Mouse (Mus musculus) kidney, embryonic 15.5 days (tissue): Measurements from ENCODE around the gene Atp2a1. TPM values are rescaled to one million over a fixed set of nuclear protein-coding genes. Genes with fewer than 3 reads are reported as not detected.

Source experiments
- ATAC-seq: fragments of 200-750 bp; cut with Nextera tagmentation; replicated peaks from 2 replicates; pipeline ENCODE4 v1.8.0; 2017; ENCODE audit warnings: moderate TSS enrichment; ENCODE audit not compliant: low FRiP score
- H3K27ac ChIP-seq: fragments of 300-500 bp; sonication (generic); 2 replicates; pipeline ENCODE4 v1.5.1; 2015; ENCODE audit warnings: mild to moderate bottlenecking, inconsistent platforms
- H3K27me3 ChIP-seq: fragments of 300-500 bp; sonication (generic); 2 replicates; pipeline ENCODE4 v1.6.1; 2015; ENCODE audit warnings: inconsistent platforms
- H3K36me3 ChIP-seq: fragments of 300-500 bp; sonication (generic); 2 replicates; pipeline ENCODE4 v1.6.1; 2015; ENCODE audit warnings: inconsistent platforms
- H3K4me1 ChIP-seq: fragments of 300-500 bp; sonication (generic); 2 replicates; pipeline ENCODE4 v1.6.1; 2015; ENCODE audit warnings: inconsistent platforms
- H3K4me2 ChIP-seq: fragments of 300-500 bp; sonication (generic); 2 replicates; pipeline ENCODE4 v1.6.1; 2015; ENCODE audit warnings: moderate library complexity, mild to moderate bottlenecking, inconsistent platforms
- H3K4me3 ChIP-seq: fragments of 300-500 bp; sonication (generic); replicated peaks from 2 replicates; pipeline ENCODE4 v1.5.1; 2015; ENCODE audit warnings: mild to moderate bottlenecking, inconsistent platforms
- H3K9ac ChIP-seq: fragments of 300-500 bp; sonication (generic); 2 replicates; pipeline ENCODE4 v1.6.1; 2015; ENCODE audit warnings: mild to moderate bottlenecking, inconsistent platforms
- H3K9me3 ChIP-seq: fragments of 300-500 bp; sonication (generic); replicated peaks from 2 replicates; pipeline ENCODE4 v1.6.1; 2016; ENCODE audit warnings: inconsistent platforms
- WGBS: fragments of 180-500 bp; shearing (Covaris S2); methylation state at CpG from one replicate; pipeline ENCODE4 v1.1.7; 2015; ENCODE audit warnings: mixed read lengths; 5-methylcytosine and 5-hydroxymethylcytosine counted together
- polyA plus RNA-seq: library from polyadenylated mRNA; unstranded; fragments of >200 nt; fragmentation: Nextera tagmentation; extraction: Ambion mirVana; gene quantifications from 2 replicates; pipeline ENCODE4 v1.2.1, GENCODE M21; 2015

Atp2a1 gene
- 13.4 and 25.1 TPM in 2 replicates for polyA plus RNA-seq

GRCm38 (mm10) chr7:126463004-126463403 lies at the start of gene Atp2a1:
Gene Atp2a1 (minus strand): TSS chr7:126463108.
- WGBS, result 40% methylated on average over 5 of the region's 5 CpGs
- H3K4me3 ChIP-seq, result no peak within 1 kb of the TSS
- ATAC-seq, result no peak
- peaks cover 62% of the 10 kb centered on the region for H3K4me1 ChIP-seq
- H3K9ac ChIP-seq, result no peak within 1 kb of the TSS; the same call in 1 of the 2 replicates
- H3K27me3 ChIP-seq, result no peaks in the 10 kb centered on the region
- H3K4me2 ChIP-seq, result no peak within 1 kb of the TSS
- no peaks in the 10 kb centered on the region for H3K9me3 ChIP-seq
- peaks cover 21% of the 10 kb centered on the region for H3K36me3 ChIP-seq
- peak within 1 kb of the TSS; percentile 64 for H3K27ac ChIP-seq

GRCm38 (mm10) chr7:126511287-126511686 lies 48.4 kb upstream of the Atp2a1 start:
- Histone ChIP-seq H3K4me1 (no peaks in the 10 kb centered on the region), H3K9me3 (no peaks in the 10 kb centered on the region), H3K27ac (no peak overlapping the region), H3K4me2 (no peak overlapping the region), H3K36me3 (no peaks in the 10 kb centered on the region), H3K27me3 (no peaks in the 10 kb centered on the region), H3K9ac (no peak overlapping the region), H3K4me3 (no peak overlapping the region)
- 77% methylated on average over 3 of the region's 3 CpGs for WGBS
- no peak for ATAC-seq

- no peak for ATAC-seq
- Histone ChIP-seq H3K27me3 (no peaks in the 10 kb centered on the region), H3K4me3 (no peak overlapping the region), H3K4me1 (peaks cover 5% of the 10 kb centered on the region), H3K4me2 (no peak overlapping the region), H3K9ac (no peak overlapping the region), H3K36me3 (no peaks in the 10 kb centered on the region), H3K27ac (no peak overlapping the region), H3K9me3 (no peaks in the 10 kb centered on the region)
- 84% methylated on average over 8 of the region's 8 CpGs for WGBS
Observed at GRCm38 (mm10) chr7:126507126-126507778, 44.3 kb upstream of the Atp2a1 start.

- no peak overlapping the region for H3K9ac ChIP-seq
- no peak for ATAC-seq
- 98% methylated on average over 2 of the region's 2 CpGs for WGBS
- H3K9me3 ChIP-seq, result no peaks in the 10 kb centered on the region
- H3K27me3 ChIP-seq, result no peaks in the 10 kb centered on the region
- H3K27ac ChIP-seq, result no peak overlapping the region
- H3K36me3 ChIP-seq, result peaks cover 14% of the 10 kb centered on the region
- peaks cover 18% of the 10 kb centered on the region for H3K4me1 ChIP-seq
- H3K4me2 ChIP-seq, result no peak overlapping the region
- H3K4me3 ChIP-seq, result no peak overlapping the region
Observed at GRCm38 (mm10) chr7:126504913-126505312, 42.0 kb upstream of the Atp2a1 start.

DNA sequence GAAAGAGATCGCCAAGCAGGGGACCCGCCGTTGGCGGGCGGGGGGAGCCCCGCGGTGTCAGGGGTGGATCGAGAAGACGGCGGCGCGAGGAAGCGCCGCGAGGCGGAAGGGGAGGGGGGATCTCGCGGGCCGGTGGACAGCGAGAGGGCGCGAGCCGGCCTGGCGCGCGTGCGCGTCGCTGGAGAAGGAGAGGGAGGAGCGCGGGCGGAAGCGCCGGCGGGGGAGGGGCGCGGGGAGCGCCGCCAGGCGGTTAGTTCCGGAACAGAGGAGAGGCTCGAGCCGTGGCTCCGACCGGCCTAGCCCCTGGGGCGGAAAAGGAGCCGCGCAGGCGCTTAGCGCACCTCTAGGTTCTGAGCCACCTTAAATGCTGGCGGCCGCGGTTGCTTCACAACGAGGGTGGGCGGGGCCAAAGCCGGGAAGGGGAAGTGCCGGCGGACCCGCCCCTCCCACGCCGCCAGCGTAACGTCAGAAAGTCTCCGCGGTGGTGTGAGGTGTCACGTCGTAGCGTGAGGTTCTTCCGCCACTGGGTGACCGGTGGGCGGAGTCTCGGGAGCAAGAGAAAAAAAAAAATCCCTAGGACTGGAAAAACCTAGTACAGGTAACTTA lies 40.5 kb upstream of the Atp2a1 start, which contains the start of gene Atxn2l:
Atxn2l (minus strand) TSS at position 165 of the 606 bp plus-strand sequence.
- no peaks in the 10 kb centered on the region for H3K27me3 ChIP-seq
- under 1% methylated on average over 42 of the region's 72 CpGs for WGBS
- peak within 1 kb of the TSS; percentile 63 for H3K4me2 ChIP-seq
- H3K4me1 ChIP-seq, result peaks cover 18% of the 10 kb centered on the region
- peak within 1 kb of the TSS; percentile 100 for H3K4me3 ChIP-seq
- peak within 1 kb of the TSS; percentile 100 for H3K27ac ChIP-seq
- peak; percentile 92 for ATAC-seq
- H3K9me3 ChIP-seq, result no peaks in the 10 kb centered on the region
- peak within 1 kb of the TSS; percentile 100 for H3K9ac ChIP-seq
- H3K36me3 ChIP-seq, result peaks cover 30% of the 10 kb centered on the region

DNA sequence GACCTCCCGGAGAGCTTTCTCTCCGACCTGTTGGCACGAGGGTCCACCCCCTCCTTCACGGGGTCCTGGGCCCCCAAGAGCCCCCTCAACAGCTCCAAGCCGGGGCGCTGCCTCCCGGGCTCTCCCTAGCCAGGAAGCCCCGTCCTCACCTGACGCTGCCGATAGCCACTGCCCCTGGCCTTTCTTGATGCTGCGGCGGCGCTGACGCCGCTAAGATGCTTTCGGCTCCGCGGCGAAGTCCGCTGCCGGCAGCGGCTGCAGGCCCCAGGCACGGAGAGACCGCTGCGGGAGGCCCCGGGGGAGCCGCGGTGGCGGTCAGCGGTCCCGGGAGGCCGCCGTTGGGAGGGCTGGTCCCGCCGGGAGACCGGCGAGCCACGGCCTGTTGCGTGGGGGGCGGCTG lies 39.8 kb upstream of the Atp2a1 start:
- no peak for ATAC-seq
- peaks cover 18% of the 10 kb centered on the region for H3K4me1 ChIP-seq
- H3K4me3 ChIP-seq, result peak overlapping the region; percentile 100
- H3K9me3 ChIP-seq, result no peaks in the 10 kb centered on the region
- H3K9ac ChIP-seq, result peak overlapping the region; percentile 100
- H3K27me3 ChIP-seq, result no peaks in the 10 kb centered on the region
- peak overlapping the region; percentile 100 for H3K27ac ChIP-seq
- WGBS, result under 1% methylated on average over 40 of the region's 40 CpGs
- H3K36me3 ChIP-seq, result peaks cover 36% of the 10 kb centered on the region
- H3K4me2 ChIP-seq, result peak overlapping the region; percentile 63

DNA sequence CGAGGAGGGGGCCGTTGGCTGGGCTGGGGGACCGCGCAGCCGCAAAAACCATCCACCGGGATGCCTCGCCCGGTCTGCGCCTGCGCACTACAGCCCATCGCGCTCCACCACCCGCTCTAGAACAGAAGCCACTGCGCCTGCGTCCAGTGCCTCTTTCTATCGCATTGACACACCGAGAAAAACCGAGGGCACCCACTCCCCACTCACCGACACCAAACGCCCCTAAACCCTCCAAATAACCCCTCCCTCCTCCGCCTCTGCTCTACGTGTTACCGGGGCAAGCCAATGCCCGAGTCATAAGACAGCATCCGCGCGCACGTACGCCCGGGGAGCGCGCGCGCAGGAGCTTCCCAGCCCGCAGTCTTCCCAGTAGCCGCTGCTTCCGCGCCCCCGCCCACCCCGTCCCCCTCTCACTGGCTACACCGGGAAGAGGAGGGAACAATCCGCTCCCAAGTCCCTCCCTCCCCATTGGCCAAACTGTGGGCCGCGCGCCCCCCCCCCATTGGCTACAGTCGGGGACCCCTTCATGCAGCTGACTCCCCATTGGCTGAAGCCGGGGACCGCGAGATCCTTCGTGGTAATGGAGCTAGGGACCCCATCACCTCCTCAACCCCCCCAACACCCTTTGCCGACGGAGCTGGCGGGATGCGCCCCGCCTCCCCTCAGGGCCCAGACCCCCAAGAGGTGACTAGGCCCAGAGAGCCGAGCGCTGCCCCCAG lies 39.3 kb upstream of the Atp2a1 start:
- Histone ChIP-seq H3K4me2 (peak overlapping the region; percentile 63), H3K27me3 (no peaks in the 10 kb centered on the region), H3K36me3 (peaks cover 41% of the 10 kb centered on the region), H3K27ac (peak overlapping the region; percentile 100), H3K9ac (peak overlapping the region; percentile 100), H3K9me3 (no peaks in the 10 kb centered on the region), H3K4me1 (peaks cover 18% of the 10 kb centered on the region), H3K4me3 (peak overlapping the region; percentile 100)
- under 1% methylated on average over 54 of the region's 57 CpGs for WGBS
- peak; percentile 91 for ATAC-seq

DNA sequence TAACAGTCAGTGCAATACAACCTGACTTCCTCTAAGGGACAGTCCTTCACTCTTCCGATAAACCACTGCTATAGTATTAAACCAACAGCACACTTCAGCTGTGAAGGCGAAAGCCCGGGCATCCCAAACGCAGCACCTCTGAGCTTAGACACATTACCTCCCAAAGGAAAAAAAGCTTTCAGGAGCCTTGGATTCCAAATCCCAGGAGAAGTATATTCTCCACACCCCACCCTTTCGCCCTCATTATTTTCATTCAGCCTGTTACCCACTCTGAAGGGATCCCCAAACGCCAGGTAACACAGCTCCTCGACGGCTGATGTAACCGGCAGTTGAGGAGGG lies 38.7 kb upstream of the Atp2a1 start:
- ATAC-seq, result no peak
- H3K4me1 ChIP-seq, result peaks cover 18% of the 10 kb centered on the region
- H3K4me3 ChIP-seq, result peak overlapping the region; percentile 100
- H3K27me3 ChIP-seq, result no peaks in the 10 kb centered on the region
- H3K9me3 ChIP-seq, result no peaks in the 10 kb centered on the region
- H3K36me3 ChIP-seq, result peaks cover 47% of the 10 kb centered on the region
- H3K27ac ChIP-seq, result peak overlapping the region; percentile 100
- H3K4me2 ChIP-seq, result peak overlapping the region; percentile 63
- H3K9ac ChIP-seq, result peak overlapping the region; percentile 100
- WGBS, result 4% methylated on average over 9 of the region's 9 CpGs

GRCm38 (mm10) chr7:126499416-126499815 lies 36.5 kb upstream of the Atp2a1 start:
- ATAC-seq, result no peak
- peaks cover 18% of the 10 kb centered on the region for H3K4me1 ChIP-seq
- H3K4me3 ChIP-seq, result no peak overlapping the region
- peaks cover 69% of the 10 kb centered on the region for H3K36me3 ChIP-seq
- no peaks in the 10 kb centered on the region for H3K27me3 ChIP-seq
- no peak overlapping the region for H3K27ac ChIP-seq
- no peak overlapping the region for H3K9ac ChIP-seq
- no peaks in the 10 kb centered on the region for H3K9me3 ChIP-seq
- H3K4me2 ChIP-seq, result no peak overlapping the region
- 93% methylated on average over 7 of the region's 7 CpGs for WGBS

DNA sequence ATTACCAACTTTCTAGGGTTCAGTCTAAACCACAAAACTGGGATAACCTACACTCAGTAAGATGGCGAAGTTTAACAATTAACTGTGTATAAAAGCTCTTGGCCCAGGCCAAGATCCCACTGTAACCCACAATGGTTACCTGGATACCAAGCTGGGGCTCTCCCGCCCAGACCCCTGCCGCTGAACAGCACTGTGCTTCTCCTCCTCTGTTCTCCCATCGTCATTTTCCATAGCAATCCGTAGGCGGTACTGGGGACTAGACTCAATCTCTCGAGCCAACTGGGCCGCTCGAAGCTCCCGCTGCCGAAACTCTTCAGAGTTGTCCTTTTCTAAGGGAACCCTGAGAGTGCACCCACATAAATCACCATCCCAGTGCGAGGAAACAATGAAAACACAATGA lies 35.1 kb upstream of the Atp2a1 start:
- 92% methylated on average over 12 of the region's 12 CpGs for WGBS
- no peak overlapping the region for H3K4me3 ChIP-seq
- H3K4me2 ChIP-seq, result no peak overlapping the region
- H3K4me1 ChIP-seq, result peaks cover 13% of the 10 kb centered on the region
- ATAC-seq, result no peak
- H3K27me3 ChIP-seq, result no peaks in the 10 kb centered on the region
- no peaks in the 10 kb centered on the region for H3K9me3 ChIP-seq
- H3K36me3 ChIP-seq, result peaks cover 84% of the 10 kb centered on the region
- no peak overlapping the region for H3K9ac ChIP-seq
- H3K27ac ChIP-seq, result no peak overlapping the region

- H3K4me1 ChIP-seq, result peaks cover 22% of the 10 kb centered on the region
- ATAC-seq, result no peak
- WGBS, result 90% methylated on average over 5 of the region's 5 CpGs
Observed at GRCm38 (mm10) chr7:126496475-126496874, 33.6 kb upstream of the Atp2a1 start.

DNA sequence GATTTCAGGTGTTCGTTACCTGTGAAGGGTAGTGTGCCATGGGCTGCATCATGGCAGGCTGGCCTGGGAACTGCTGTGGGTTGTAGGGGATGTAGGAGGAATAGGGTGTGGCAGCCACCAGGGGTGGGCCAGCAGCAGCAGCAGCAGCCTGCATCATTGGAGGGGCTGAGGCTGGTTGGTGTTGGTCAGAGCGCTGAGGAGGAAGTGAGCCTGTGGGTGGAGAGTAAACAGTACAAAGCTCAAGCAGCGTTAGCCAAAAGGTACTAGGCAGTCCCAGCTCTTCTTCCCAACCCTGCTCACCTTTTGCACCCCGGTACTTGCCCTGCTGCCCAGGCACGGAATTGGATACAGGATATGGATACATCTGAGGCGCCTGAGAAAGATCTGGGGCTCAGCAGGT lies 31.2 kb upstream of the Atp2a1 start:
- WGBS, result 90% methylated on average over 6 of the region's 6 CpGs
- no peak overlapping the region for H3K4me3 ChIP-seq
- H3K9me3 ChIP-seq, result no peaks in the 10 kb centered on the region
- no peaks in the 10 kb centered on the region for H3K27me3 ChIP-seq
- H3K27ac ChIP-seq, result no peak overlapping the region
- peaks cover 10% of the 10 kb centered on the region; the same call in 1 of the 2 replicates for H3K4me1 ChIP-seq
- no peak for ATAC-seq
- peaks cover 98% of the 10 kb centered on the region for H3K36me3 ChIP-seq
- H3K4me2 ChIP-seq, result no peak overlapping the region
- no peak overlapping the region for H3K9ac ChIP-seq

More at GRCm38 (mm10) chr7:126496475-126496874, 33.6 kb upstream of the Atp2a1 start:
- Histone ChIP-seq H3K4me2 (no peak overlapping the region), H3K9me3 (no peaks in the 10 kb centered on the region), H3K9ac (no peak overlapping the region), H3K27me3 (no peaks in the 10 kb centered on the region), H3K27ac (no peak overlapping the region), H3K4me3 (no peak overlapping the region), H3K36me3 (peaks cover 99% of the 10 kb centered on the region)
